In genomic region chr3:88156817-88157216, GRCm38 (mm10) we compare ENCODE assay signal across 24 mouse cellular contexts.
"Had no signal": no experiment of that assay in that cellular context is flagged by ENCODE, and none has a peak within 500 bp of the region (broad histone marks: within the 10 kb centered on the region; RNA-seq: fewer than 3 reads in every experiment).

No protein-coding gene starts in this region.

- H3K27ac ChIP-seq: hindbrain, embryonic 15.5 days; hindbrain, postnatal 0 days; kidney, embryonic 15.5 days; kidney, postnatal 0 days; limb, embryonic 13.5 days; limb, embryonic 15.5 days; liver, embryonic 12.5 days; liver, embryonic 14.5 days had no signal

- H3K4me3 ChIP-seq: heart, embryonic 10.5 days; heart, embryonic 12.5 days; heart, embryonic 15.5 days; hindbrain, embryonic 13.5 days; hindbrain, embryonic 15.5 days; kidney, embryonic 15.5 days; limb, embryonic 13.5 days; limb, embryonic 15.5 days; liver, embryonic 12.5 days had no signal

- DNase-seq: gastrocnemius, postnatal 14 days; gastrocnemius, postnatal 36 days; heart, adult 18-20 months; heart, postnatal 36 days; kidney, adult 11 months; kidney, adult 2 months; kidney, adult 9 months; kidney, postnatal 14 days; kidney, postnatal 36 days; layer of hippocampus, postnatal 36 days; left cerebral cortex, postnatal 4 days; lung, adult 18-20 months had no signal
